In the genomic region with DNA sequence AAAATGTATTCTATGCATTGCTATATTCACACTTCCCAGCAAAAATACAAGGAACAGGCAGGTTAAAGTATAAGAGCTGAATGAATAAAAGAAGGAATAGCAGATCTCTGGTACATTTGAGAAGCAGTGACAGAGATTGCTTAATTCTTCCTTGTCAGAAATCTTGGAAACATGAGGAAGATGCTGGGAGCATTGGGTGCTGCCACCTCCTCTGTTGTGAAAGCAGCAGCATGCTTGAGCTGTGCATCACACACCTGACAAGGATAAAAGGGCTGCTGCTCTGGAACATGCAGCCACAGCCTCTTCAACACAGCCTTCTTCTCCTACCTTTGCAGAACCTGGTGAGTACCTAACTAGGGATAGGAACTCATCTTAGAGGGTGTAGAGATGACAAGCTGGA, we compare ENCODE assay signal across 22 mouse cellular contexts. TPM values are rescaled to one million over a fixed set of nuclear protein-coding genes. Genes with fewer than 3 reads are reported as not detected.
"Had no signal": no experiment of that assay in that cellular context is flagged by ENCODE, and none has a peak within 500 bp of the region (broad histone marks: within the 10 kb centered on the region; RNA-seq: fewer than 3 reads in every experiment).

A gene (plus strand): TSS at position 301 of the 400 bp plus-strand sequence.

- H3K4me1 ChIP-seq: liver, embryonic 15.5 days; megakaryocyte, embryonic 14.5 days; midbrain, embryonic 13.5 days; midbrain, embryonic 15.5 days; neural tube, embryonic 12.5 days; stomach, embryonic 15.5 days had no signal

- H3K4me2 ChIP-seq: liver, embryonic 15.5 days; lung, embryonic 14.5 days; midbrain, embryonic 11.5 days; midbrain, embryonic 13.5 days; midbrain, embryonic 15.5 days; neural tube, embryonic 12.5 days; stomach, embryonic 15.5 days had no signal

- H3K9me3 ChIP-seq: liver, embryonic 15.5 days; megakaryocyte, embryonic 14.5 days; midbrain, embryonic 13.5 days; midbrain, embryonic 15.5 days; neural tube, embryonic 12.5 days; stomach, embryonic 15.5 days had no signal

- H3K36me3 ChIP-seq: liver, embryonic 15.5 days; midbrain, embryonic 13.5 days; midbrain, embryonic 15.5 days; neural tube, embryonic 12.5 days; stomach, embryonic 15.5 days had no signal

- ATAC-seq: liver, postnatal 0 days; midbrain, embryonic 13.5 days; midbrain, embryonic 15.5 days had no signal

- H3K27ac ChIP-seq: liver, embryonic 15.5 days; macrophage; midbrain, embryonic 13.5 days; midbrain, embryonic 15.5 days; neural tube, embryonic 12.5 days; stomach, embryonic 15.5 days had no signal

- DNase-seq: liver, postnatal 0 days; lung, embryonic 14.5 days; lung, postnatal 14 days; lung, postnatal 36 days; right cerebral cortex, postnatal 14 days; thymus, adult 18-20 months; thymus, postnatal 14 days; thymus, postnatal 36 days had no signal

- H3K9ac ChIP-seq: liver, embryonic 15.5 days; liver, postnatal 0 days; lung, embryonic 14.5 days; midbrain, embryonic 13.5 days; midbrain, embryonic 15.5 days; neural tube, embryonic 12.5 days; stomach, embryonic 15.5 days had no signal

- H3K27me3 ChIP-seq: liver, embryonic 15.5 days; megakaryocyte, embryonic 14.5 days; midbrain, embryonic 13.5 days; midbrain, embryonic 15.5 days; neural tube, embryonic 12.5 days; stomach, embryonic 15.5 days had no signal

- H3K4me3 ChIP-seq: liver, embryonic 15.5 days; megakaryocyte, embryonic 14.5 days; midbrain, embryonic 13.5 days; midbrain, embryonic 15.5 days; neural tube, embryonic 12.5 days; stomach, embryonic 15.5 days had no signal

RNA-seq across cellular contexts. Expression of the gene that starts here (rescaled TPM):
- polyA plus RNA-seq: liver, embryonic 15.5 days; liver, postnatal 0 days; lung, embryonic 14.5 days; lung, embryonic 16.5 days; macrophage; midbrain, embryonic 11.5 days; midbrain, embryonic 13.5 days; midbrain, embryonic 15.5 days; midbrain, postnatal 0 days; neural tube, embryonic 12.5 days; neural tube, embryonic 14.5 days; spleen, adult 2 months; testis, adult 2 months; thymus, postnatal 0 days had no signal
